Mouse (Mus musculus) thymus, adult 2 months (tissue): Measurements from ENCODE around the gene Pde4d. TPM values are rescaled to one million over a fixed set of nuclear protein-coding genes. Genes with fewer than 3 reads are reported as not detected.

Source experiments
- DNase-seq: peaks from one replicate; pipeline ENCODE4 v3.0.0; 2021
- H3K27ac ChIP-seq: fragments of 200-500 bp; 2 replicates; pipeline ENCODE4 v1.5.1; 2012; ENCODE audit warnings: low read length, control low read depth; ENCODE audit not compliant: control insufficient read depth, insufficient read depth
- H3K27me3 ChIP-seq: fragments of 200-500 bp; 2 replicates; pipeline ENCODE4 v1.6.1; 2012; ENCODE audit warnings: mild to moderate bottlenecking, low read length, moderate library complexity, mixed read lengths; ENCODE audit not compliant: control insufficient read depth, insufficient read depth
- H3K36me3 ChIP-seq: fragments of 200-500 bp; 2 replicates; pipeline ENCODE4 v1.6.1; 2012; ENCODE audit warnings: mild to moderate bottlenecking, low read length, moderate library complexity; ENCODE audit not compliant: control insufficient read depth, insufficient read depth
- H3K4me1 ChIP-seq: fragments of 200-500 bp; replicated peaks from 2 replicates; pipeline ENCODE4 v1.6.1; 2012; ENCODE audit warnings: low read length; ENCODE audit not compliant: control insufficient read depth, insufficient read depth
- H3K4me3 ChIP-seq: fragments of 200-500 bp; 2 replicates; pipeline ENCODE4 v1.5.1; 2012; ENCODE audit warnings: mild to moderate bottlenecking, low read length, control low read depth, moderate library complexity; ENCODE audit not compliant: control insufficient read depth, insufficient read depth
- CTCF ChIP-seq: fragments of 200-500 bp; IDR thresholded peaks from 2 replicates; pipeline ENCODE4 v1.5.1; 2012; ENCODE audit warnings: mild to moderate bottlenecking, control low read depth, low read length, moderate library complexity, borderline replicate concordance; ENCODE audit not compliant: control insufficient read depth, poor library complexity, insufficient read depth; ENCODE audit errors: extremely low read depth
- POLR2A ChIP-seq: fragments of 200-500 bp; IDR thresholded peaks from 2 replicates; pipeline ENCODE4 v1.6.1; 2012; ENCODE audit warnings: mild to moderate bottlenecking, low read length, control low read depth, moderate library complexity; ENCODE audit not compliant: control insufficient read depth, poor library complexity, insufficient read depth; ENCODE audit errors: extremely low read depth
- WGBS: fragments of 180-500 bp; shearing (Covaris S2); methylation state at CpG from one replicate; pipeline ENCODE4 v1.1.7; 2018; 5-methylcytosine and 5-hydroxymethylcytosine counted together
- polyA plus RNA-seq: library from polyadenylated mRNA; depleted of rRNA; stranded (reverse); fragments of >200 nt; gene quantifications from 2 replicates; pipeline ENCODE4 v1.2.3, GENCODE M21; 2012

Pde4d gene
- polyA plus RNA-seq, 1 experiment = 35.2 TPM

DNA sequence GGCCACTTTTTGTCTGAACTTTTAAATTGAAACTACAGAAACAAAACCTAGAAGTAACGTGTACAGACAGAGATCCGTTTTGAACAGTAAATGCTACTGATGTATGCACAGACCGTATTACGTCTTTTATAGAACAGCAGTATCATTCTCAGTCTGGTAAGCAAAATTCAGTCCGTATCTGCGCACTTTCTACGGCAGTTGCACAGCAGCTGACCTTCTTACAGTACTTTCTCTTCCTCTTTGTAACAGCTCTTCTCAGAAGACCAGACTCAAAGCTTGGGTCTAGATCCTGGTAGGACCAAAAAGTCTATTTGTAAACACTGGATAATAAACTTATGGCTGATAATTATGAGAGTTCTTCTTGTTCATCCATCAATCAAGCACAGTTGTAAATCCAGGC is 996.4 kb downstream of the Pde4d start:
- Histone ChIP-seq H3K27ac (no peak overlapping the region), H3K36me3 (no peaks in the 10 kb centered on the region), H3K4me1 (no peaks in the 10 kb centered on the region), H3K27me3 (no peaks in the 10 kb centered on the region), H3K4me3 (no peak overlapping the region)
- no peak for DNase-seq
- TF ChIP-seq POLR2A (no peak), CTCF (no peak)
- WGBS = 35% methylated on average over 7 of the region's 7 CpGs

DNA sequence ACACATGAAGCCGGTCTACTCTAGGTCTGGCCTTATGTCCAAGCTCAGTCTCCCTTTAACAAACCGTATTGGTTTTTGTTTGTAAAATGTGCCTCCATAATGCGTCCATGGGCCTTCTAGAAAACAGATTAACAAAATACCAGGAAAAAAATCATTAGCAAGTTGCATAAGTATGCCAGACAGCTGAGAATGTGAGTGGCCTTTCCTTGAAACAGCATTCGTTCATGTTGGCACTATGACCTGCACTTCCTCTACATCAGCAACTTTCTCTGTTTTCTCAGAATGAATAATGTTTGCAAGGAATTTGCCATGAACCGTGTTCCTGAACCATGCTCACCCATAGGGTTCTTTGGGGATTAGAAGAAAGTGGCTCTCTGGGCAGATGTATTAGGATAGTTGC is 998.4 kb downstream of the Pde4d start:
- Histone ChIP-seq H3K4me1 (no peaks in the 10 kb centered on the region), H3K4me3 (no peak overlapping the region), H3K27ac (no peak overlapping the region), H3K36me3 (no peaks in the 10 kb centered on the region), H3K27me3 (no peaks in the 10 kb centered on the region)
- 94% methylated on average over 5 of the region's 5 CpGs for WGBS
- TF ChIP-seq POLR2A (no peak), CTCF (no peak)
- DNase-seq = no peak

DNA sequence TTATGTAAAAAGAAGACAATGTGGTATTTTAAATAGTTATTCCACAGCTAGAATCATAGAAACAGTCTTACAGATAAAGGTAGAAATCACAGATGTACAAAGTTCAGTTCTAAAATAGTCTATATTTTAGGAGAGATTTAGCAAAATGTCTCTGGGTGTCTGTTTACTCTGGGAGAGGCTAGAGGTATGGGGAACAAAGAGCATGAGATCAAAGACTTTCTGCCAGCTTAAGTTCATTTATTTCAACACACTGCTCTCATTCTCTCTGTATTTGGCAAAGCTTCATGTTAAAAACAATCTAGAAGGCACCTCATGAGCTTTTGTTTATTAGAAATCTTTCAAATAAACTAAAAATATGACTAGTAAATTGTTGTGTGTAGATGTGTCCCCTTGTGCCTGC is 1024.6 kb downstream of the Pde4d start:
- DNase-seq = no peak
- TF ChIP-seq POLR2A (no peak), CTCF (no peak)
- no peaks in the 10 kb centered on the region for H3K27me3 ChIP-seq
- H3K4me3 ChIP-seq = no peak overlapping the region
- H3K36me3 ChIP-seq = no peaks in the 10 kb centered on the region
- no peak overlapping the region for H3K27ac ChIP-seq
- H3K4me1 ChIP-seq = no peaks in the 10 kb centered on the region

DNA sequence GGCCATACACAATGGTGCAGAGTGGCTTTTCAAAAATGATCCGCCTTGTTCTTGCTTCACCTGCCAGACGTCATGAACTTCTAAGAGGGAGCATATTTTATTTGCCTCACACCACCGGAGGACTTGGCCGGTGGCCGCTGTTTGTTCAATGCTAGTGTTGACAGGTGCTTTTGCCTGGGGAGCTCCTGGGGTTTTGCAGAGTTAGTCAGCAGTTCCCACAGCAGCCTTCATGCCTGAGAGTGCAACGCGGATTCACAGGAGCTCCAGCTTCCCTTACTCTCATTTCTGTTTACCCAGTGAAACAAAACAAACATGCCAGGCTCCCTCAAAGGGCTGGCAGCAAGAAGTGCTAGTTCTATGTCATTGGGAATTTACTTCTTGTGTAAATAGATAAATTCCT is 1031.7 kb downstream of the Pde4d start:
- H3K4me3 ChIP-seq = no peak overlapping the region
- H3K36me3 ChIP-seq = no peaks in the 10 kb centered on the region
- H3K27ac ChIP-seq = no peak overlapping the region
- no peaks in the 10 kb centered on the region for H3K27me3 ChIP-seq
- no peaks in the 10 kb centered on the region for H3K4me1 ChIP-seq
- no peak for DNase-seq
- 85% methylated on average over 7 of the region's 7 CpGs for WGBS
- TF ChIP-seq POLR2A (no peak), CTCF (no peak)

DNA sequence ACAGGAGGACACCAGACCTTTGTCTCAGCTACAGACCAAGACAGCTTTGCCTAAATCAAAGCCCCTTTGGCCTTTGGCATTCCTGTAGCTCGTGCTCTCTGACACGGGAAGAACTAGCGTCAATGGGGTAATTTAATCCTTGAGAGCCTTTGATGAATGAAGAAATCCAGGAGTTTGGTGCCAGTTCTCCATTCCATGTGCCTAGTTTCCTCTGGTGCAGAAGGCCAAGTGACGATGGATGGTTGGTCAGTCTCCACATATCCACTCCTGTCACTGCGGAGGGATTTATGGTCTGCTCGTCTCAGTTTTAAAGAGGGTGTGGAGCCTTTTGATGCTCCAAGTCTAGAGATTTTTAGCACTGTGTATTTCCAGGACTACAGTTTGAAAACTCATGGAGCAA is 1036.4 kb downstream of the Pde4d start:
- TF ChIP-seq CTCF (no peak), POLR2A (no peak)
- no peak overlapping the region for H3K4me3 ChIP-seq
- no peaks in the 10 kb centered on the region for H3K4me1 ChIP-seq
- no peak overlapping the region for H3K27ac ChIP-seq
- no peak for DNase-seq
- WGBS = 95% methylated on average over 6 of the region's 6 CpGs
- no peaks in the 10 kb centered on the region for H3K36me3 ChIP-seq
- H3K27me3 ChIP-seq = no peaks in the 10 kb centered on the region

DNA sequence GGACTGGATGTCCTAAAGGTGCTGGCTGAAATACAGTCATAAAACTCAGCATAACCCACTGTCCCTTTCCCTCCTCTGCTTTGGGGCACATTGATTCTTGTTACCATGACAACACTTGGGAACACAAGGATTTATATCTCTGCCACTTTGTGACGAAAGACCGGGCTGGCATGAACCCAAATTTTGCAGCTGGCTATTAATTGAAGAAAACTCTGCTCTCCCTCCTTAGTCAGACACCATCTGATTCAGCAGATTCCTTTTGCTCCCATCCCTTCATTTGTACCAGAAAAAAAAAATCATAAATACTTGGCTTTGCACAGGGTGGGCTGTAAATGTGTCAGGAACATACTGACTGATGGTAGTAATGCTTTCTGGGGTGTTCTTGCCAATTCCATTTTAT is 1037.6 kb downstream of the Pde4d start:
- Histone ChIP-seq H3K4me3 (no peak overlapping the region), H3K27me3 (no peaks in the 10 kb centered on the region), H3K36me3 (no peaks in the 10 kb centered on the region), H3K4me1 (no peaks in the 10 kb centered on the region), H3K27ac (no peak overlapping the region)
- no peak for TF ChIP-seq CTCF
- TF ChIP-seq POLR2A = no peak
- 92% methylated on average over 2 of the region's 2 CpGs for WGBS
- no peak for DNase-seq

DNA sequence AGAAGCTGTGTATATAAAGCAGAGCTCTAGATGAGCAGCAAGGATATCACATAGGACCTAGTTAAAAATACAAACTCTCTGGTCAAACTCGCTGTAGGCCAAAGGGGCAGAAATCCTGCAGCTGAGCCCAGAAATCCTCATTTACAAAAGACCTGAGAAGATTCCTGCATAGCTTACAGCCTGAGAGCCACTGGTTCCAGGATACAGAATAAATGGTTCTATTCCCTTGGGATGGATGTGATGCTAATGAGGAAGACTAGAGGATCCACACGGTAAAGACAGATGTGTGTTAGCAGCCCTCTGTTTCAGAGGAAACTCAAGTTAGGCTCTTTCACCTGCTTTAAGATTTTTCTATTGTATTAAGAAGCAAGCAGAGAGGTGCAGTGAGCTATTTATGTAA is 1041.1 kb downstream of the Pde4d start:
- Histone ChIP-seq H3K36me3 (no peaks in the 10 kb centered on the region), H3K27me3 (no peaks in the 10 kb centered on the region), H3K4me3 (no peak overlapping the region), H3K4me1 (no peaks in the 10 kb centered on the region), H3K27ac (no peak overlapping the region)
- no peak for TF ChIP-seq CTCF
- TF ChIP-seq POLR2A = no peak
- WGBS = 94% methylated on average over 2 of the region's 2 CpGs
- no peak for DNase-seq
